Mouse (Mus musculus): Measurements from ENCODE around the gene Vipr1. TPM values are rescaled to one million over a fixed set of nuclear protein-coding genes. Genes with fewer than 3 reads are reported as not detected.

Vipr1 gene
- polyA plus RNA-seq, 1 experiment: 16.9 TPM

- no peak for DNase-seq (ENCODE audit: extremely low spot score in 1 of 2, low spot score in 1 of 2)
Measured at GRCm38 (mm10) chr9:121632891-121633290, 9.6 kb upstream of the Vipr1 start.

GRCm38 (mm10) chr9:121633306-121633705, 9.2 kb upstream of the Vipr1 start:
- DNase-seq (ENCODE audit: extremely low spot score in 1 of 2, low spot score in 1 of 2): no peak

- DNase-seq (ENCODE audit: extremely low spot score in 1 of 2, low spot score in 1 of 2): no peak
Measured at GRCm38 (mm10) chr9:121635835-121636576, 6.5 kb upstream of the Vipr1 start.

DNA sequence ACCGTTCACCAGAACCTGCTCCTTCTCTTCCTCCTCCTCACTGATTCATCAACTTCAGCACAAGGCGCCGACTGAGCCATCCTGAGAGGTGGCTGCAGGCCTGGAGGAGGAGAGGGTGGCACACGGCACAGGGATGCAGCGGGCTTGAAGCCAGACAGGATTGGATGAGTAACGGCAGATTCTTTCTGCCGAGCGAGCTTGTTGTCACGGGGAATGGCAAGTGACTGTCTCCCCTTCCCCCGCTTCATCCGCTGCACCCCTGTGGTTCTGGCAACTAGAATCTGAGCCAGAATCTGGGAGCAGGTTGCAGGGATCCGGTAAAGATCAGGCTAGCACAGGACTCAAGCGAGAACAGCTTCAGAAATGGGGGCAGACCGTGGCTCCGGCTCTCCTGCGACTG, 2.7 kb upstream of the Vipr1 start:
- DNase-seq (ENCODE audit: extremely low spot score in 1 of 2, low spot score in 1 of 2): peak; percentile 73 to 90

DNA sequence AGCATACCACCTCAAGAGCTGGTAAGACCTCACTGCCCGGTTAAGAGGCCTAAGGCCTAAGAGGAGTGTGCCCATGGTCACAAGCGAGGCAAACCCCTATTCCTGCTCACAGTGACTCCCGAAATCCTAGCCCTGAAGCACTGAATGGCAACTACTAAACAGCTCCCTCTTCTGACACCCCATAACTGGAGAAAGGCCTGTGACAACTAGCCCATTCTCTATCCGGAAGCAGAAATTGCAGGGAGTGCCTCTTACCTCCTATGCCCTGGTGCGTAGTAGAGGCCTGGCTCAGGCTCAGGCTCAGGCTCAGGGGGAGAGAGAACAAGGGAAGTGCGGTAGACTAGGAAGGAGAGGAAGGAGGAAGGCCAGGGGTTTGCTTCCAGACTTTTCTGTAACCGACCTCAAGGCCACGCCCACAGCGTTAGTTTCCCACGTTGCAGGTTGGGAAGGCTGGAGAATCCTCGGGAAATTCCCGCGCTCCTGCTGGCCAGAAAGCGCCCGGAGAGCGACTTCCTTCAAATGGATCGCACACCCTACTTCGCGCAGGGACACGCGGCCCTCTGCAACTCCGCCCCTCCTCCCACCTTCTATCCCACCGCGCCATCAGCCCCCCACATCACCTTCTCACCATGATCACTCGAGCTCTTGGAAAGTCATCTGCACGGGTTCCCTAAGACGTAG, 1.1 kb upstream of the Vipr1 start:
- peak in 1 of 2 experiments; percentile 42 for DNase-seq (ENCODE audit: extremely low spot score in 1 of 2, low spot score in 1 of 2)

DNA sequence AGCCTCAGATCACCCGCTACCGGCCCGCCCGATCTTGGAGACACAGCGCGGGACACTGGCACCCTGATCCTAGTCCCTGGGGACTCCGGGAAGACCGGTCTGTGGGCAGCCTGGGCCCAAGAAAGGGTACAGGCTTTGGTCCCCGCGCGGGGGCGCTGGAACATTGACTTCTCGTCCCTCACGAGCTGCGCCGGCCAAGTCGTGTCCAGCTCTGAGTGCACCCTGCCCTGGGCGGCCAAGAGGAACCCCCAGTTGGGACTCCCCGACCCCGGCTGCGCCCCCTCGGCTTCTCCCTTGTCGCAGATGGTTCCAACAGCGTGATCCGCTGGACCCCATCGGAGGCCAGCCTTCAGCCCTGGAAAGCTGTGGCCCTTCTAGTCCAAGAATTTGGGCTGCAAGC, 515 bp upstream of the Vipr1 start, which contains the start of gene Lyzl4:
Gene Lyzl4, minus strand, starts transcription at position 96 of the 400 bp plus-strand sequence.
- DNase-seq (ENCODE audit: extremely low spot score in 1 of 2, low spot score in 1 of 2): peak in 1 of 2 experiments; percentile 81

DNA sequence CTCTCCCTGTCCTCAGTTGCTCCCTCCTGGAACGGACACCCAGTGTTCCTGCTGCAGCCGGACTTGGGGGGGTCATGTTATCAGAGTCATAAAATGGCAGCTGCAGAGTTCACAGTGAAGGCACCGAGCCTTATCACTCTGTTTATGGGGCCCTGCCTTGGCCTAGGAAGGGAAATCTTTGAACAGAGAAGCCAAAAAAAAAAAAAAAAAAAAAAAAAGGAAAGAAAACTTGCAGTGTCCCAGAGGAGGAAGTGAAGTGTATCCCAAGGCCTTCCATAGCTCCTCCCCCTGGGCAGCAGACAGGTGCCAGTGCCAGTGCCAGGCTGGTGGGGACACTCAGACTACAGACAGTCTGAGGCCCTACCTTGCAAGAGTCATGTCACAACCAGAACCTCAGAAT, 2.3 kb downstream of the Vipr1 start:
- no peak for DNase-seq (ENCODE audit: extremely low spot score in 1 of 2, low spot score in 1 of 2)

GRCm38 (mm10) chr9:121647026-121647425, 4.5 kb downstream of the Vipr1 start:
- no peak for DNase-seq (ENCODE audit: extremely low spot score in 1 of 2, low spot score in 1 of 2)

- DNase-seq (ENCODE audit: extremely low spot score in 1 of 2, low spot score in 1 of 2): no peak
Measured at GRCm38 (mm10) chr9:121653668-121654067, 11.2 kb downstream of the Vipr1 start.

DNA sequence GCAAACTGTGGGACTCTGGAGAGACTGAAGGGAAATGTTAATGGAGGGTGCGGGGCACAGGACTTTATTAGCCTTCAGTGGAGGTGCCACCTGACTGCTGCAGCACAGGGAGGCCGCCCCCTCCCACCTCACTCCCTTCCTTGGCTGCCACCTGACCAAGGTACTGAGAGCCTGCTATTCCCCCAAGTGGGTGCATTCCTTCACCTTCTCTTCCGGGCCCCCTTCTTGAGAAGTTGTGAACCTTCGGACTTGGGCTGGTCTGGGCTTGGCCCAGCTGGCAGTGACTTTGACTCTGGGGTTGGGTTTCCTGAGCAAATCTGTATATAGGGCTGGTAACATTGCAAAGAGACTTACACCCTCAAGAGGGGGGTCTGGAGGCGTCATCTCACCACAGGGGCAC, 13.8 kb downstream of the Vipr1 start:
- DNase-seq (ENCODE audit: extremely low spot score in 1 of 2, low spot score in 1 of 2): no peak

- no peak for DNase-seq (ENCODE audit: extremely low spot score in 1 of 2, low spot score in 1 of 2)
Measured at GRCm38 (mm10) chr9:121657143-121657542, 14.6 kb downstream of the Vipr1 start.

DNA sequence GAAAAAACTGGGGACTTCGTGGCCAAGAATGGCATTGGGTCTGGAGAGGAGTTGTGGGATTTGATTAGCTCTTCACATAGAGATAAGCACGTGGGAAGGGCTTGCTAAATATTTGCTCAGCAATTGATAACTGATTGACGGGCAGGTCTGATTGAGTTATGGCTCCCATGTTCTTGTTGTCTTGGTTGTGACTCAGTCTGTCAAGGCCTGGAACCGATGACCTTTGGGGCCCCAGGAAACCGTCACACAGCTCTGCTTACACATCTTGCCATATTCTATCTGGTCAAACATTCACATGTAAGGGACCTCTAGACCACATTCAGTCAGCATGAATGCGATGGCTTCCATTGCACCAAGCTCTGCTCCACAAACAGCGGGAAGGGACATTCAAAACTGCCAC, 15.7 kb downstream of the Vipr1 start:
- DNase-seq (ENCODE audit: extremely low spot score in 1 of 2, low spot score in 1 of 2): no peak

DNA sequence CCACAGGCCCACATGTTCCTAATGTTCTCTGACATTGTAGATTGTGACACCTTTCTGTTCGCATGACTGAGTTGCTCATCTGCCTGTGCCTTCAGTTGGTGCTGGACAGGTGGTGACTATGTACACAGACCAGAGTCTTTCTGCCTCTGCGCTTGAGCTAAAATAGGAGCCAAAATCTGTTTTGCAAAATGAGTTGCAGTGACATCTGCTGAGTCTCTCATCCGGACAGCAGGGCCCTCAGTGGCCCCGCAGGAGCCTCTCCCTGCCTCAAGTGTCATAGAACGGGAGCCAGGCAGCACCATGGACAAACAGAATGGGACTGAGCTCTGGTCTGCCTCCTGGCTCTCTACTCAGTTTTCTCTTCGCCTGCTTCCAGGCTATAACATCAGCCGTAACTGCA, 17.3 kb downstream of the Vipr1 start:
- no peak for DNase-seq (ENCODE audit: extremely low spot score in 1 of 2, low spot score in 1 of 2)

GRCm38 (mm10) chr9:121663467-121663866, 21.0 kb downstream of the Vipr1 start:
- peak in 1 of 2 experiments; percentile 62 for DNase-seq (ENCODE audit: extremely low spot score in 1 of 2, low spot score in 1 of 2)

DNA sequence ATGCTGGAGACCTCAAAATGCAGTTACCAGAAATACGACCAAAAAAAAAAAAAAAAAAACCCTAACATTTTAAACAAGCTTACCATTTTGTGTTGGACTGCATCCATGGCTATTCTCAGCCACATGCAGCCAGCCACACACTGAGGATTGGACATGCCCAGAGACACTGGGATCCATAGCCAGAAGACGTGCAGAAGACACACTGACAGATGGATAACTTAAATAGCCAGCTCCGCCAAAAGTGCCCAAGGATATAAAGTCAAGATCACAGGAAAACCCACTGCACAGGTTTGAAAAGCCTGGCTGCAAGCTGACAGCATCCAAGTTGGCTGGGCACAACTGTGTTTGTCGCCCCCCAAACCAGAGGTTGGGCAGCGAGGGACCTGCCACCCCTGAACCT, 21.6 kb downstream of the Vipr1 start:
- DNase-seq (ENCODE audit: extremely low spot score in 1 of 2, low spot score in 1 of 2): peak; percentile 61 to 63

- peak; percentile 65 to 77 for DNase-seq (ENCODE audit: extremely low spot score in 1 of 2, low spot score in 1 of 2)
Measured at GRCm38 (mm10) chr9:121666957-121667630, 24.6 kb downstream of the Vipr1 start.

DNA sequence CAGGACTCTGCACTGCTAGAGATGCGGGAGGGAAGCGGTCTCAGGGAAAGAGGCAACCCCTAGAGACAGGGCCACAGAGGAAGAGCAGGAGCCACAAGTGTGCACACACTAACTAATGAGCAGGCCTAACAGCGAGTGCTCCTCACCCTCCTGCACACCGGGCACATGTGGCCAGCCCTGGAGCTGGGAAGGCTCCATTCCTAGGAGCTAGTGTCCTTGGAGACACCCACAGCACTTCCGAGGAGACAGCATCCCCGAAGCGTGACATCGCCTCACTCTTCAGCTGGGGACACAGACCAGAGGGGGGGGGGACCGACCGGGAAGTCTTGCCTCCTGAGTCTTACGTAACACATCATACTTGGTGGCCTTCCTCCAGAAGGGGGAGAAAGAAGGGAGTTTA, 25.3 kb downstream of the Vipr1 start:
- DNase-seq (ENCODE audit: extremely low spot score in 1 of 2, low spot score in 1 of 2): no peak

GRCm38 (mm10) chr9:121669348-121669791, 26.9 kb downstream of the Vipr1 start:
- DNase-seq (ENCODE audit: extremely low spot score in 1 of 2, low spot score in 1 of 2): peak in 1 of 2 experiments; percentile 33

DNA sequence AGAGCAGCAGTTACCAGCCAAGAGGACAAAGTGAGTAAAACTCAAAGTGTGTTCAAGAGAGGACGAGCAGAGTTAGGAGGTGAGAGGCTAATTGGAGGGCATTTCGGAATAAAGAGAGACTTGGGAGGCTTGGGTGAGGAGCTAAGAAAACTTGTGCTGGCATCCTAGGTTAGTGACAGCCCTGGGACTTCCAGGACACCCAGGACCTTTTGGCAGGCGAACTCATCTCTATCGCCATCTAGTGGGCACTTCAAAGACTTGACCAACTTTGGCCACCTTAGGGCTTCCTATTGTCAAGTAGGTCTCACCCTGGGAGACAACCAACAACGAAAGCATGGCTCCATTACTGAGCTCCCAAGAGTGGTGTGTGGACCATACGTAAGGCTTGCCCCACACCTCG, 28.8 kb downstream of the Vipr1 start:
- peak in 1 of 2 experiments; percentile 64 for DNase-seq (ENCODE audit: extremely low spot score in 1 of 2, low spot score in 1 of 2)

DNA sequence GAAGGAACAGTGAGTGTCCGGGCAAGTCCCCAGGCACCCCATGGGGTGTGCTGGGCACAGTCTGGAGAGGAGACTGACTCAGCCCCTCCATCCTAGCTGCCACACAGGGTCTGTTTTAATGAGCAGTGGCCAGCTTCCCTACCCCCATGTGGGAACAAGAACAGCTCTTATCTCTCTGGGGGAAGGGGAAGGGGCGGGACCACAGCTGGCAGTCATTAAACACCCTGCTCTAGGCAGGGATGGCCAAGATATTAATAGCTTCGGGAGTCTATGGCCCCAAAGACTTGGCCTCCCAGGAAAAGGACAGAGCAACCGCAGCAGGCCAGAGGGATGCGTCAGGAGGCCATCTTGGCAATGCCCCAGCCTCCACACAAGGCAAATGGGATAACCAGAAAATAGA, 29.8 kb downstream of the Vipr1 start:
- DNase-seq (ENCODE audit: extremely low spot score in 1 of 2, low spot score in 1 of 2): no peak

GRCm38 (mm10) chr9:121673716-121674115, 31.2 kb downstream of the Vipr1 start:
- no peak for DNase-seq (ENCODE audit: extremely low spot score in 1 of 2, low spot score in 1 of 2)
